Mouse (Mus musculus) olfactory bulb, adult 2 months (tissue): ENCODE measurements around the gene Fam45a.

Source experiments
- CTCF ChIP-seq: fragments of 200-500 bp; IDR thresholded peaks from 2 replicates; pipeline ENCODE4 v1.5.1; 2012; ENCODE audit warnings: low read depth, mild to moderate bottlenecking, low read length, moderate library complexity; ENCODE audit not compliant: insufficient read depth
- POLR2A ChIP-seq: fragments of 200-500 bp; IDR thresholded peaks from 2 replicates; pipeline ENCODE4 v1.6.1; 2012; ENCODE audit warnings: mild to moderate bottlenecking, low read depth, low read length, moderate library complexity; ENCODE audit not compliant: insufficient read depth

DNA sequence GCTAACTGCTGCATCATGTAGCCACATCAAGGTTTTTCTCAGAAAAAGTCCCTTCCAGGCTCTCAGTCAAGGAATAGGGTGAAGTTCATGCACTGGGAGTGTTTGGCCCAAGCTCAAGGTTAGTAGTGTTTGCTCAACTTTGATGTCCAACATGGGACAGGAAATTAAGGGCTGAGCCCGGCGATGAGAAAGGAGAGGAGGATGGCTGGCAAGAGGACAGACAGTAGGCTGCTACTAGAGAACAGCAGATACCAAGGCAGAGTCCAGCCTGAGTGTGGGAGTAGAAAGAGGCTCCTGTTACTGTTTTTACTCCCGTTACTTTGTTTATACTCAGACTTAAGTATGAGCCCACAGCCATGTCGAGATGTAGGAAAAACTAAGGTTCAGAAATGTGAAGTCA lies 62.1 kb downstream of the Fam45a start:
- TF ChIP-seq CTCF (no peak), POLR2A (no peak)
